Mouse (Mus musculus): ENCODE measurements around the gene Smarcb1.
A peak's percentile ranks its signal among the peaks of the same experiment; 100 is the strongest.

Smarcb1 gene

GRCm38 (mm10) chr10:75934991-75935390 lies 13.6 kb upstream of the Smarcb1 start:
- no peak for DNase-seq (ENCODE audit: low spot score in 2 of 2)

GRCm38 (mm10) chr10:75932891-75933290 lies 11.5 kb upstream of the Smarcb1 start, which contains the start of gene Chchd10:
Gene Chchd10 (plus strand): TSS chr10:75933130.
- DNase-seq (ENCODE audit: low spot score in 2 of 2): no peak

- peak in 1 of 2 experiments; percentile 31 for DNase-seq (ENCODE audit: low spot score in 2 of 2)
These were observed 10.8 kb upstream of the Smarcb1 start for GRCm38 (mm10) chr10:75932081-75932678.

GRCm38 (mm10) chr10:75931311-75931710 lies 9.9 kb upstream of the Smarcb1 start:
- DNase-seq (ENCODE audit: low spot score in 2 of 2): no peak

GRCm38 (mm10) chr10:75930304-75930703 lies 8.9 kb upstream of the Smarcb1 start:
- DNase-seq (ENCODE audit: low spot score in 2 of 2): no peak

GRCm38 (mm10) chr10:75926396-75926795 lies 5.0 kb upstream of the Smarcb1 start:
- no peak for DNase-seq (ENCODE audit: low spot score in 2 of 2)

GRCm38 (mm10) chr10:75924324-75924723 lies 2.9 kb upstream of the Smarcb1 start:
- DNase-seq (ENCODE audit: low spot score in 2 of 2): no peak

- DNase-seq (ENCODE audit: low spot score in 2 of 2): no peak
These were observed 526 bp upstream of the Smarcb1 start for GRCm38 (mm10) chr10:75921726-75922560.

- DNase-seq (ENCODE audit: low spot score in 2 of 2): no peak
These were observed 2.4 kb downstream of the Smarcb1 start for GRCm38 (mm10) chr10:75919026-75919425.

- no peak for DNase-seq (ENCODE audit: low spot score in 2 of 2)
These were observed 4.6 kb downstream of the Smarcb1 start for GRCm38 (mm10) chr10:75916840-75917239.

GRCm38 (mm10) chr10:75915557-75915956 lies 5.9 kb downstream of the Smarcb1 start:
- no peak for DNase-seq (ENCODE audit: low spot score in 2 of 2)

- no peak for DNase-seq (ENCODE audit: low spot score in 2 of 2)
These were observed 8.3 kb downstream of the Smarcb1 start for GRCm38 (mm10) chr10:75913013-75913589.

GRCm38 (mm10) chr10:75910698-75911097 lies 10.7 kb downstream of the Smarcb1 start:
- no peak for DNase-seq (ENCODE audit: low spot score in 2 of 2)

- no peak for DNase-seq (ENCODE audit: low spot score in 2 of 2)
These were observed 14.5 kb downstream of the Smarcb1 start for GRCm38 (mm10) chr10:75906882-75907281.

- no peak for DNase-seq (ENCODE audit: low spot score in 2 of 2)
These were observed 17.0 kb downstream of the Smarcb1 start for GRCm38 (mm10) chr10:75904391-75904790.

- DNase-seq (ENCODE audit: low spot score in 2 of 2): no peak
These were observed 22.6 kb downstream of the Smarcb1 start for GRCm38 (mm10) chr10:75898846-75899245.

- DNase-seq (ENCODE audit: low spot score in 2 of 2): no peak
These were observed 23.3 kb downstream of the Smarcb1 start for GRCm38 (mm10) chr10:75898039-75898564.

- DNase-seq (ENCODE audit: low spot score in 2 of 2): peak; percentile 20 to 44
These were observed 24.0 kb downstream of the Smarcb1 start for GRCm38 (mm10) chr10:75897373-75897772.

- DNase-seq (ENCODE audit: low spot score in 2 of 2): no peak
These were observed 25.2 kb downstream of the Smarcb1 start for GRCm38 (mm10) chr10:75896208-75896607.

GRCm38 (mm10) chr10:75895730-75896129 lies 25.7 kb downstream of the Smarcb1 start:
- DNase-seq (ENCODE audit: low spot score in 2 of 2): no peak

- DNase-seq (ENCODE audit: low spot score in 2 of 2): no peak
These were observed 26.8 kb downstream of the Smarcb1 start for GRCm38 (mm10) chr10:75894601-75895000.

- DNase-seq (ENCODE audit: low spot score in 2 of 2): peak; percentile 86 to 88
These were observed 28.2 kb downstream of the Smarcb1 start, which contains the start of gene Derl3 for GRCm38 (mm10) chr10:75893089-75893750. Gene Derl3 (plus strand): TSS chr10:75893413.
